Mouse (Mus musculus): ENCODE data around the gene Tpx2.

Tpx2 gene

DNA sequence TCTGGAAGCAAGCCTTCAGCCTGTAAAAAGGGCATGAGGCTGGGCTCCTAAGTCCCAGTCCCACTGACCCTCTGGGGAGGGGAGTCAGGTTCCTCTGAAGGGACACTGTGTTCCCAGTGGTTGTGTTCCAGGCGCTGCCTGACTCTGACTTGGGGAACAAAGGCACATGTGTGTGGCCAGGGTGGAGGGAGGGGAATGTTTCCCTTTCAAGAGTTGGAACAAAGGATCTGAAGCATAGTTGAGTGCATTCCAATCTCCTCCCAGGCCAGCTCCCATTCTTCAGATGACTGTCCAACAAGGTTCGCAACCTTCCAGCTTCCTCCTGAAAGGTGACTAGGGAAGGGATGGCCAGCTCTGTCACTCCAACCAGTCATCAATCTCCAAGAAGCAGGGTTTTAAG is 27.4 kb upstream of the Tpx2 start:
- peak; percentile 80 for DNase-seq (ENCODE audit: low read depth, low spot score)

DNA sequence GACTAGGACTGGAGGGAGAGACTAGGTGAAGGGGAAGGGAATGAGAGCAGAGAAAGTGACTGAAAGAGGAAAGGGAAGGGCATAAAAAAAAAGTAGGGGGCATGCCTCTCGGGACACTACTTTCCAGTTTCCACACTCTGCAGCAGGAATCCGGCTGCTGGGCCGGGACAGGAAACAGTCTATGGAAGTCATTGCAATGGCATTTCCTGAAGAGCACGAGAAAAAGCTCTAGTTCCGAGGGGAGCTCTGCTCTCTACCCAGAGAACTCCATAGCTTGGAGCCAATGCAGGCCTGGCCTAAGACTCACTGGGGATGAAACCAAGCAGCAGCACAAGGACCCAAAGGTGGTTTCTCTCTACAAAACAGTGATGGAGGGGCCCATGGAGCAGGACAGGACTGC is 26.7 kb upstream of the Tpx2 start:
- no peak for DNase-seq (ENCODE audit: low read depth, low spot score)

DNA sequence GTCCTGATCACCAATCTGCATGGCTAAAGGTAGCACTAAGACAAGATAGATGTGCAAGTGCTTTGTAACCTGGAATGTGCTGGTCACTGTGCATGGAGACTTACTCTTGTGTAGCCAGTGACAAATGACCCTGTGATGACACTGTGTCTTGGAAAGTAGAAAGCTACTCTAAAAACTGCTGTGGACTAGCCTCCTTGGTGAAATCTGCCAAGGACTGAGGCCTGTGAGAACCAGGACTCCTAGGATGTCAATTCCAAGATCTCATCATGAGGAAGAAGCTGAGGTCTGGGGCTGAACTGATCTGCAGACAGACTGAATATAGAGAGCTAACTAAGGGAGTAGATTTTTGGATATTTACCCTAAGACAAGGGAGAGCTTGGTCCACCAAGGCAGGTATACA is 26.2 kb upstream of the Tpx2 start:
- DNase-seq (ENCODE audit: low read depth, low spot score) = no peak

DNA sequence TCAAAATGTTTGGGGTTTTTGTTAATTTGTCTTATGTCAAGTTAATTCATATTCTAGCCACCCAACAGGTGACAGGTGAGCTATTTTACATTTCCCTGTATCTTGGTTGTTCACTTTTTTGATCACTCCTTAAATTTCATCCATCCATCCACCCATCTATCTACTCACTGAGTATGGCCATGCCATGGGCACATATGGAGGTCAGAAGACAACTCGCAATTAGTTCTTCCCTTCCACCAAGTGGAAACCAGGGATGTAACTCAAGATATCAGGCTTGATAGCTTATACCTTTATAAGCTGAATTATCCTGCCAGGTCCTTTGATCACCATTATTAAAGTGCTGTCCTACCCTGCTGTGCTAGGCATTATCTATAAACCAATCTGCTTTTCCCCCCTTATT is 24.0 kb upstream of the Tpx2 start:
- DNase-seq (ENCODE audit: low read depth, low spot score) = no peak

DNA sequence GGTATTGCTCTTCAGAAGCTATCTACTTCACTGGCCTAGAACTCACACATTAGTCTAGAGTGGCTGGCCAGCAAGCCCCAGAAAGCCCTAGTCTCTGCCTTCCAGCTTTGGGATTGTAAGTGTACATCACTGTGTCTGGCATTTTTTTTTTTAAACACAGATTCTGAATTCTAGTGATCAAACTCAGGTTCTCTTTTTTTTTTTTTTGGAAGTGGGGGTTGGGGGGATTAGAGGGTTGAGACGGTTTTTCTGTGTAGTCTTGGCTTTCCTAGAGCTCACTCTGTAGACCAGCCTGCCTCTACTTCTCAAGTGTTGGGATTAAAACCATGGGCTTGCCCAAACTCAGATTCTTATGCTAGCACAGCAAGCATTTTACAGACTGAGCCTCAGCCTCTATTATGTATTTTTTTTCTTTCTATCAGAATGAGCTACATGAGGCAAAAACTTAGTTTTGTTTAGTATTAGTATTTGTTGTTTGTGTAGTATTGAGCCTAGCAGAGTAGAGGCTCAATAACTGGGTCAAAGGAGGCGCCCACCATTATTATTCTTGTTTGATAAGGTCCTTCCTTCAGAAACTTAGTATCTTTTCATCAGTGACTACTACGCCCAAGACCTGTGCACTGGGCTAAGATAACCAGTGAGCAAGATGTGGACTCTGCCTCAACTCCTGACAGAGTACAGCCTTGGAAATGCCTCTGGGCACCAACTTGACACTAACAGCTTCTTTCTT is 23.2 kb upstream of the Tpx2 start:
- no peak for DNase-seq (ENCODE audit: low read depth, low spot score)

DNA sequence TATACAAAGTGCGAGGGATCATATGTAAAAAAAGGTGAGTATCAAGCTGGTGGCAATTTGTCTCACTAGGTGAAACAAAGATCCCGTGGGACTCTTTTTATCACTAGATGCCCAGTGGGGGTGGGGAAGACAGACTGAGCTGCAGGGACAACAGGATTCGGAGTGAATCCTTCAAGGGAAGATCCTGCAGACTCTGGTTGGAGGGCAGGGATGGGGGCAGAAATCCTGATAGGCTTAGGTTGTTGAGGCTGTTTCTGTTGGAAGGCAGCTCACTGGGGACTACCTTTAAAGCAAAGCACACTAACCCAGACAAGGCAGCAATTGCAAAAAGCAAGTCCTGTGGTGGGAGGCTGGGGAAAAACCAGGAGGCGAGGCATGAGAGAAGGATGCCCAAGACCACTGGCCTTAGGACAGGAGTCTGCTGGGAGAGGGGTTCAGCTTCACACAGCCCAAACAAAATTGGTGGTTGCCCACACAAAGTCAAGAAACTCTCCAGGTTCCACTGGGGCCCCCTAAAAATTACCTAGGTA is 22.5 kb upstream of the Tpx2 start:
- DNase-seq (ENCODE audit: low read depth, low spot score) = no peak

GRCm38 (mm10) chr2:152825713-152826112 is 22.1 kb upstream of the Tpx2 start:
- no peak for DNase-seq (ENCODE audit: low read depth, low spot score)

- DNase-seq (ENCODE audit: low read depth, low spot score) = no peak
Measured at GRCm38 (mm10) chr2:152826481-152826880, 21.3 kb upstream of the Tpx2 start.

DNA sequence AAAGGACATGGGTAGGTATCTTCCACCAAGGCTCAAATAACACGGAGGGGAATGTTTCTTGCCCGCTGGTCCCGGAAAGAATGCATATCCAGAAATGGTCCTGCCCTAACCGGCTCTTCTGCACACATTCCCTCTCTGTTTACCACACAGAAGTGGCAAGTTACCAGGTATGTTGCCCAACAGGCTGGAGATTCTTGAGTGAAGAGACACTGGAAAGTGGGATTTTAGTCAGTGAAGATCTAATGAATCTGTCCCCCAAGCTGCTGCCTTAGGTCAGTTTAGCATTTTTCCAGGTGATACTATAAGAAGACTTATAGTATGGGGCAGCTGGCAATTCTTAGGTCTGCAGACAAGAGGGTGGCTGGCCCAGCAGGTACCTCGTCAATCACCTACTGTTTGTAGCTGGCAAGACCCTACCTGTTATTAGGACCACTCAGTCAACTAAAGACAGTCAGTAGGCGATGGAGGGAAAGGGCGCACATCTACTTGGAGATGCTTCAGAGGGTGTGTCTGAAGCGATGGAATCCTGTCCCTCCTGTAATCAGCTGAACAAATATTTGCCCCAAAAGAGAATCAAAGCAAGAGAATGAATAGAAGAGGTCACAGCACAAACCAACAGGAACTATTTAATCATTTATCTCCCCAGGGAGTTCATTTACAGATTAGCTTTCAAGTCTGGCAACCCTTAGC is 20.3 kb upstream of the Tpx2 start:
- DNase-seq (ENCODE audit: low read depth, low spot score) = no peak

DNA sequence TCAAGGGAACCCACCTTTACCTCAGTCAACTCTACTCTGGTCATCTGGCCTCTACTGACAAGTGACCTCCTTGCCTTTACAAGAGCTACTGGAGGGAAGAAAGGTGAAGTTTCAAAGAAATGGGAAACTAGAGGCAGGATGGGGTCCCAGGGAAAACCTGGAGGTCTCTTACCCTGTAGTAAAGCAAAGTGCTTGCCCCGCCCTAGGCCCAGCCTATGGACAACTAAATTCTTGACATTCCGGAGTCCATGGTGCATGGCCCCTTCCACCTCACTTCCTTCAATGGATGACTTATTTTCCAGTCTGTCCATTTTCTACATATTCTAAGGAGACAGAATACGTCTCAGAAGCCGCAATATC is 19.8 kb upstream of the Tpx2 start:
- DNase-seq (ENCODE audit: low read depth, low spot score) = no peak

- DNase-seq (ENCODE audit: low read depth, low spot score) = no peak
Measured at GRCm38 (mm10) chr2:152828532-152828931, 19.2 kb upstream of the Tpx2 start.

DNA sequence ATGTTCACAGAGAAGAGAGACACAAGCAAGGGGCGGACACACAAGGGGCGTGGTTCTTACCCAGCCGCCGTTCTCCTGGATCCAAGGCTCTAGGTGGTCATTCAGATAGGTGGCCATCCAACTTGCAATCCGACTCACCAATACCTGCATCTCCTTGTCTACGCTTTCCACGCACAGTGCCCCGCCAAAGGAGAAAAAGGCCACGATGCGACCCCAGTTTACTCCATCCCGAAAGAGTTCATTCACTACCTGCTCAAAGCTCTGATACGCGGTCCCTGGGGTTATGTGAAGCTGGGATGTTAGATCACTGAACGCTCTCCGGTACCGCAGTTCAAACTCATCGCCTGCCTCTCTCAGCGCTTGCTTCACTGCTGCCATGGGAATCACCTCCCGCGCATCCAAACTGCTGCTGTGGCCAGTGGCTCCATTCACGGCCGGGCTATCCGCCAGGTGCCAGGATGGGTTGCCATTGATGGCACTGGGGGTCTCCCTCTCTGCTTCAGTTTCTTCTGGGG is 18.3 kb upstream of the Tpx2 start:
- no peak for DNase-seq (ENCODE audit: low read depth, low spot score)

GRCm38 (mm10) chr2:152830021-152830921 is 17.5 kb upstream of the Tpx2 start:
- peak; percentile 85 for DNase-seq (ENCODE audit: low read depth, low spot score)

GRCm38 (mm10) chr2:152831019-152831878 is 16.5 kb upstream of the Tpx2 start, which contains the start of gene Bcl2l1:
Gene Bcl2l1, minus strand, starts transcription at chr2:152831728.
- DNase-seq (ENCODE audit: low read depth, low spot score) = peak; percentile 95

GRCm38 (mm10) chr2:152839256-152839655 is 8.5 kb upstream of the Tpx2 start:
- no peak for DNase-seq (ENCODE audit: low read depth, low spot score)

DNA sequence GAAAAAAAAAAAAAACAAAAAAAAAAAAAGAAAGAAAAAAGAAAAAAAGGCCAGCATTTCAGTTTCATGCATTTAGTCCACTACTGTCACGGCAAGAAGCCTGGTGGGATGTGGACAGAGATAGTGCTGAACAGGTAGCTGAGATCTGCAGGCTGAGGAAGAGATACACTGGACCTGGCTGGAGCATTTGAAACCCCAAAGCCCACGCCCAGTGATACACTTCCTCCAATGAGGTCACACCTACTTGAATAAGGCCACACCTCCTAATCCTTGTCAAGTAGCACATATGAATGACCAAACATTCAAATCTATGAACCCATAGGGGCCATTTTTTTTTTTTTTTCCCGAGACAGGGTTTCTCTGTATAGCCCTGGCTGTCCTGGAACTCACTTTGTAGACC is 5.0 kb upstream of the Tpx2 start:
- no peak for DNase-seq (ENCODE audit: low read depth, low spot score)

DNA sequence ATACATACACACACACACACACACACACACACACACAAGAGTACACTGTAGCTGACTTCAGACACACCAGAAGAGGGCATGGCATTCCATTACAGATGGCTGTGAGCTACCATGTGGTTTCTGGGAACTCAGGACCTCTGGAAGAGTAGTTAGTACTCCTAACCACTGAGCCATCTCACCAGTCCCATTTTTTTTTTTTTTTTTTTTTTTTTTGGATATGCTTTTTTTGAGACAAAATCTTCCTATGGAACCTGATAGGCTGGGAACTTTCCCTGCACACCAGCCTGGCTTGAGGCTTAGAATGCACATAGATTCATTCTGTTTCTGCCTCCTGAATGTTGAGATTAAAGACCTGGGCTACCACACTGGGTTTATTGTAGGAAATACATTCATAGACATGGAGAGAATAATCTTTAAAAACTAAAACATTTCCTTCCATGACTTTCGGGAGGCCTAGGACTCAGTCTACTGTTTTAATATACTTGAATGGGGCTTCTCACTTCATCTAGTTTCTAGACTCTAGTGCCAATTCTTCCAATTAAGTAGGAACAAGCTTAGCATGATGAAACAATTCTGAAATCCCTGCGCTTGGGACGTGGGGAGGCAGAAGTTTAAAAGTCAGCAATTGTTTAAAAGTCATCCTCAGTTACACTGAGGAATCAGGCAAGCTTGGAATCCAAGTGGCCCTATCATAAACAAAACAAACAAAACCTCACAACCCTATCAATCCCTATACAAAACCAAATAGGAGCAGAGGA is 528 bp upstream of the Tpx2 start:
- DNase-seq (ENCODE audit: low read depth, low spot score) = no peak

DNA sequence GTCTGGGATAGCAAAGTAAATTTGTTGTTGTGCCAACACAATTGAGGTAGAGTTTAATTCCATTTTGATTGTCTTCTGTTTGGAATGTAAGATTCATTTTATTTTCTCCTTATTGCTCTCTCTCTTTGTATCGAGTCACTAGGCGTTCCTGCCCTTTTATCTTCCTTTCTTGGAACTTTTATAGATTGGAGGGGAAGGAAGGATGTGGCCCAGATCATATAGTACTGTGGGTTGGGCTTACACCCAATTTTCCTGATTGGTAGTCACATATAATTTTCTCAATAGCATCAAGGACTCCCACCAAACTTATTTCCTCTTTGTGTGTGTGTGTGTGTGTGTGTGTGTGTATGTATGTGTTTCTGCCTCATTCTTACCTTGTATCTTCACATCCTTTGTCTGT is 702 bp downstream of the Tpx2 start:
- DNase-seq (ENCODE audit: low read depth, low spot score) = no peak

DNA sequence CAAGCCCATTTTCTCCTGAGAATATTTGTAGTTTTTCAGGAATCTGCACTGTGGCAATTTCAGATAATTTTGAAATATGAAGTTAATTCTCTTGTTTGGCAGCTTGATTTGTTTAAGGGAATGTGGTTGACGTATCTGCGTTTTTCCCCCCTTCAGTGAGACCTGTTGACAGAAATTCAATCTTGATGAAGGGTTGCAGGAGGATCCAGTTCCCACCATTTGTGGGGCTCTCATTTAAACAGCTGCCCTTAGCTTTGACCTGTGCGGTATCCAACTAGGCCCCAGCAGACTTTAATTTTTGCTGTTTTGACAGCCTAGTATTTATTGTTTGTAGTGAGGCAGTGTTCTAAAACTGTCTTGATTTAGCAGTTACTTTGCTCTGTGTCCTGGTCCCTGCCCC is 11.7 kb downstream of the Tpx2 start:
- DNase-seq (ENCODE audit: low read depth, low spot score) = no peak

DNA sequence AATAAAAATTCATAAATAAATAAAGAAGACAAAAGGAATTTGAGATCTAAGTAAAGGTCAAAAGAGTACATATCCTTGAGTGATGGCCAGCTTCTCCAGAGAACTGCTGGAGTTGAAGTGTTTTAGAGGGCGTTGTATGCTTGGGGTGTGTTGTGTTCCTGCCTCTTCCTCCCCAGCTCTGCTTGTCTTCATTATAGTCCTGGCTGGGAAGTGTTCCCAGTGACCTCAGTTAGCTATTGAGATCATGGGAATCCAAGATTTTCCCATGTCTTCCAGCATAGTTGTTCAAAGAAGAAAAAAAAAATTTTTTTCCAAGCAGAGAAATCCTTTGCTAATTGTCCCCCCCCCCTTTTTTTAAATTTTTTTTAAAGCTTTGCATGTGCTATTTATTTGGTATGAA is 14.1 kb downstream of the Tpx2 start:
- no peak for DNase-seq (ENCODE audit: low read depth, low spot score)
